Mouse (Mus musculus): ENCODE data around the gene Tmem53. TPM values are rescaled to one million over a fixed set of nuclear protein-coding genes. Genes with fewer than 3 reads are reported as not detected.
A peak's percentile ranks its signal among the peaks of the same experiment; 100 is the strongest.

The Tmem53 gene
- total and polyA plus RNA-seq, 2 experiments from 2014 or later = 59.2 to 65.9 TPM

- ATAC-seq (ENCODE audit: insufficient read depth, low read depth) = peak; percentile 55
These were observed 18.5 kb downstream of the Tmem53 start for GRCm38 (mm10) chr4:117270278-117270677.

GRCm38 (mm10) chr4:117272459-117272858 is 20.7 kb downstream of the Tmem53 start:
- Histone ChIP-seq H3K27me3 (ENCODE audit: control insufficient read depth, insufficient read depth, low read length) (no peaks in the 10 kb centered on the region), H3K9ac (replicated peaks; ENCODE audit: low read depth, low read length) (no peak overlapping the region), H3K36me3 (replicated peaks; ENCODE audit: control insufficient read depth, insufficient read depth, low read length) (peaks cover 77% of the 10 kb centered on the region), H3K4me2 (ENCODE audit: low read depth, low read length) (no peak overlapping the region), H3K4me1 (ENCODE audit: control insufficient read depth, insufficient read depth) (no peaks in the 10 kb centered on the region), H3K27ac (ENCODE audit: low read depth) (no peak overlapping the region), H3K4me3 (ENCODE audit: low read depth, low read length) (no peak overlapping the region), H3K9me3 (replicated peaks; ENCODE audit: control insufficient read depth, low read length) (0 out of 2 replicates have a peak, but pooled peaks cover 4% of the 10 kb centered on the region)
- DNase-seq (ENCODE audit: low spot score) (no peak), ATAC-seq (ENCODE audit: insufficient read depth, low read depth) (no peak)
- TF ChIP-seq CTCF (IDR thresholded peaks at IDR 0.05; ENCODE audit: low read depth) (no peak), EP300 (IDR thresholded peaks at IDR 0.05; ENCODE audit: low read depth) (no peak)
- WGBS = 48% methylated on average over 12 of the region's 12 CpGs

More at GRCm38 (mm10) chr4:117270278-117270677, 18.5 kb downstream of the Tmem53 start:
- H3K36me3 ChIP-seq (replicated peaks; ENCODE audit: control insufficient read depth, insufficient read depth, low read length) = peaks cover 56% of the 10 kb centered on the region
- H3K4me2 ChIP-seq (ENCODE audit: low read depth, low read length) = no peak overlapping the region
- H3K9ac ChIP-seq (replicated peaks; ENCODE audit: low read depth, low read length) = no peak overlapping the region
- no peak overlapping the region for H3K27ac ChIP-seq (ENCODE audit: low read depth)
- peak; percentile 71 for DNase-seq (ENCODE audit: low spot score)
- 11% methylated on average over 6 of the region's 6 CpGs for WGBS
- no peaks in the 10 kb centered on the region for H3K27me3 ChIP-seq (ENCODE audit: control insufficient read depth, insufficient read depth, low read length)
- H3K9me3 ChIP-seq (replicated peaks; ENCODE audit: control insufficient read depth, low read length) = 0 out of 2 replicates have a peak, but pooled peaks cover 4% of the 10 kb centered on the region
- H3K4me3 ChIP-seq (ENCODE audit: low read depth, low read length) = no peak overlapping the region
- no peak for TF ChIP-seq EP300 (IDR thresholded peaks at IDR 0.05; ENCODE audit: low read depth)
- peak; percentile 95 for TF ChIP-seq CTCF (IDR thresholded peaks at IDR 0.05; ENCODE audit: low read depth)
- no peaks in the 10 kb centered on the region for H3K4me1 ChIP-seq (ENCODE audit: control insufficient read depth, insufficient read depth)

- ATAC-seq (ENCODE audit: insufficient read depth, low read depth) = no peak
- Histone ChIP-seq H3K9me3 (replicated peaks; ENCODE audit: control insufficient read depth, low read length) (0 out of 2 replicates have a peak, but pooled peaks cover 4% of the 10 kb centered on the region), H3K36me3 (replicated peaks; ENCODE audit: control insufficient read depth, insufficient read depth, low read length) (peaks cover 77% of the 10 kb centered on the region), H3K4me2 (ENCODE audit: low read depth, low read length) (no peak overlapping the region), H3K27me3 (ENCODE audit: control insufficient read depth, insufficient read depth, low read length) (no peaks in the 10 kb centered on the region), H3K27ac (ENCODE audit: low read depth) (no peak overlapping the region), H3K4me3 (ENCODE audit: low read depth, low read length) (no peak overlapping the region), H3K4me1 (ENCODE audit: control insufficient read depth, insufficient read depth) (no peaks in the 10 kb centered on the region), H3K9ac (replicated peaks; ENCODE audit: low read depth, low read length) (no peak overlapping the region)
- no peak for DNase-seq (ENCODE audit: low spot score)
- WGBS = 86% methylated on average over 4 of the region's 4 CpGs
- no peak for TF ChIP-seq CTCF (IDR thresholded peaks at IDR 0.05; ENCODE audit: low read depth)
- TF ChIP-seq EP300 (IDR thresholded peaks at IDR 0.05; ENCODE audit: low read depth) = no peak
These were observed 23.0 kb downstream of the Tmem53 start for GRCm38 (mm10) chr4:117274720-117275119.

- DNase-seq (ENCODE audit: low spot score) (no peak), ATAC-seq (ENCODE audit: insufficient read depth, low read depth) (no peak)
- Histone ChIP-seq H3K4me3 (ENCODE audit: low read depth, low read length) (no peak overlapping the region), H3K36me3 (replicated peaks; ENCODE audit: control insufficient read depth, insufficient read depth, low read length) (peaks cover 85% of the 10 kb centered on the region), H3K27ac (ENCODE audit: low read depth) (no peak overlapping the region), H3K9me3 (replicated peaks; ENCODE audit: control insufficient read depth, low read length) (0 out of 2 replicates have a peak, but pooled peaks cover 4% of the 10 kb centered on the region), H3K27me3 (ENCODE audit: control insufficient read depth, insufficient read depth, low read length) (no peaks in the 10 kb centered on the region), H3K9ac (replicated peaks; ENCODE audit: low read depth, low read length) (no peak overlapping the region), H3K4me1 (ENCODE audit: control insufficient read depth, insufficient read depth) (no peaks in the 10 kb centered on the region), H3K4me2 (ENCODE audit: low read depth, low read length) (no peak overlapping the region)
- TF ChIP-seq CTCF (IDR thresholded peaks at IDR 0.05; ENCODE audit: low read depth) = no peak
- TF ChIP-seq EP300 (IDR thresholded peaks at IDR 0.05; ENCODE audit: low read depth) = no peak
- WGBS = 94% methylated on average over 17 of the region's 17 CpGs
These were observed 24.5 kb downstream of the Tmem53 start for GRCm38 (mm10) chr4:117276281-117276711.

DNA sequence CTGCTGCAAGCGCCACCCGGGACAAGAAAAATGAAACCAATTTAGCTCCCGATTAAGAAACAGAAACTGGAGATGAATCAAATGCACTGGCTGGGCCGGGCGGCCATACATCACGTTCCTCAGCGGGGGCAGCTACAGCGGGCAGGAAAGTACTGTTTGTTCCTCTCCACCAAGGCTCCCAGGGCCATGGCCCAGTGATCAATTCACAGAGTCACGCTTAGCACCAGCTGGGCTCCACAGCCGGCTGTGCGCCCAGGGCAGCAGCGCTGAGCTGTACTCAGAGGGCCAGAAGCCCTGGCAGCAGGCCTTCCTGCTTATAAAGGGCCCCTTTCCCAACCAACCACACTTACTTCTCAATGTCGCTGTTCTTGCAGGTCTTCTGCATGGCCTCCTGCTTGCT is 25.3 kb downstream of the Tmem53 start:
- peaks cover 84% of the 10 kb centered on the region for H3K36me3 ChIP-seq (replicated peaks; ENCODE audit: control insufficient read depth, insufficient read depth, low read length)
- no peak overlapping the region for H3K4me2 ChIP-seq (ENCODE audit: low read depth, low read length)
- ATAC-seq (ENCODE audit: insufficient read depth, low read depth) = no peak

GRCm38 (mm10) chr4:117277687-117278086 is 25.9 kb downstream of the Tmem53 start:
- Histone ChIP-seq H3K4me2 (ENCODE audit: low read depth, low read length) (no peak overlapping the region), H3K27me3 (ENCODE audit: control insufficient read depth, insufficient read depth, low read length) (no peaks in the 10 kb centered on the region), H3K27ac (ENCODE audit: low read depth) (no peak overlapping the region), H3K4me1 (ENCODE audit: control insufficient read depth, insufficient read depth) (no peaks in the 10 kb centered on the region), H3K4me3 (ENCODE audit: low read depth, low read length) (no peak overlapping the region), H3K9ac (replicated peaks; ENCODE audit: low read depth, low read length) (no peak overlapping the region), H3K36me3 (replicated peaks; ENCODE audit: control insufficient read depth, insufficient read depth, low read length) (peaks cover 84% of the 10 kb centered on the region), H3K9me3 (replicated peaks; ENCODE audit: control insufficient read depth, low read length) (0 out of 2 replicates have a peak, but pooled peaks cover 4% of the 10 kb centered on the region)
- TF ChIP-seq CTCF (IDR thresholded peaks at IDR 0.05; ENCODE audit: low read depth) (no peak), EP300 (IDR thresholded peaks at IDR 0.05; ENCODE audit: low read depth) (no peak)
- DNase-seq (ENCODE audit: low spot score) (no peak), ATAC-seq (ENCODE audit: insufficient read depth, low read depth) (no peak)
- 76% methylated on average over 7 of the region's 7 CpGs for whole genome bisulfite sequencing

More for the DNA sequence above, 25.3 kb downstream of the Tmem53 start:
- H3K9me3 ChIP-seq (replicated peaks; ENCODE audit: control insufficient read depth, low read length) = 0 out of 2 replicates have a peak, but pooled peaks cover 4% of the 10 kb centered on the region
- H3K9ac ChIP-seq (replicated peaks; ENCODE audit: low read depth, low read length) = no peak overlapping the region
- TF ChIP-seq CTCF (IDR thresholded peaks at IDR 0.05; ENCODE audit: low read depth) (no peak), EP300 (IDR thresholded peaks at IDR 0.05; ENCODE audit: low read depth) (no peak)
- no peak overlapping the region for H3K4me3 ChIP-seq (ENCODE audit: low read depth, low read length)
- DNase-seq (ENCODE audit: low spot score) = no peak
- no peak overlapping the region for H3K27ac ChIP-seq (ENCODE audit: low read depth)
- no peaks in the 10 kb centered on the region for H3K4me1 ChIP-seq (ENCODE audit: control insufficient read depth, insufficient read depth)
- WGBS = 90% methylated on average over 13 of the region's 13 CpGs
- H3K27me3 ChIP-seq (ENCODE audit: control insufficient read depth, insufficient read depth, low read length) = no peaks in the 10 kb centered on the region
